Comparison of ENCODE assay signal across 8 mouse cellular contexts in the genomic region with DNA sequence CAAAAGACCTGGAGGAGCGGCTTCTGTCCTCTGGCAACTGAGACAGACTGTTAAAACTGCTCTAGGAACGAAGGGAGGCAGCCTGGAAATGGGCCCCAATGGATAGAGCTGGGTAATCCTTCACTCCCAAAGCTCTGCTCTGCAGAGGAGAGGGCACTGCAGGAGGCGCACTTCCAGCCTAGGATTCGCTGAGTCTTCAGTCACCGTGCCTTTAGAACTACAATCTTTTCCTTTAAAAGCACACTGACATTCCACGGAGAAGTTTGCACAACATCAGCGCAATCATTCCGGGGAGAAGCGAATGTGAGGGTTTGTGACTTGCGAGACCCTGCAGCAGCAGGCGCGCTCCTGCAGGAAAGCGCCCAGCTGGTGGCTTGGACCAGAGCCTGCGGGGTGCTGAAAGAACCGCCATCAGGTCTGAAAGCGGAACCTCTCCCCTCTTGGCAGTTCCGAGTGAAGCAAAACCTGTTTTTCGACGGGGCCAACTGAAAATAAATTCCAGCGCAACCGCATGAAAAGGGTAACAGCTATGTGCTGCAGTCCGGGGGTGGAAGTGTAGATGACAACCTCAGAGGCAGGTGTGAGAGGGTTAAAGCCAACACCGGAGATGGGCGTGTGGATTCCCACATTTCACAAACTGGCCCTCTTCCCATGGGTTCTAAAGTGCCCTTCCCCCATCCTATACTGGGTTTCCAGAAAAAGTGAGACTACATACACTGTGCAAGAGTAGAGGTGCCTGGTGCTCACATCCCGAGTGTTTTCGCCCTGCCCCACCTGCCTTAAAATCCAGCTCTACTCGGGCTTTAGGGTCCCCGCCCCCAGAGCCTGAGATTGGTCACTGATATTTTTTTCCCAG. TPM values are rescaled to one million over a fixed set of nuclear protein-coding genes. Genes with fewer than 3 reads are reported as not detected.
DNase-seq lines count a peak whose midpoint lies in the region; ATAC-seq and TF ChIP-seq lines count a peak whose summit lies in the region.

No protein-coding gene starts in this region.

- H3K4me2 ChIP-seq in limb, embryonic 14.5 days (replicated peaks; ENCODE audit: low read depth, low read length, severe bottlenecking): peak overlapping the region; percentile 63
- H3K4me2 ChIP-seq in midbrain, embryonic 14.5 days (ENCODE audit: low read length): peak overlapping the region; percentile 69
- peak overlapping the region; percentile 68 for H3K4me2 ChIP-seq in stomach, embryonic 15.5 days

- peak; percentile 56 to 61 for DNase-seq in heart, adult 18-20 months
- no peak for DNase-seq in heart, postnatal 25 days (ENCODE audit: low spot score)
- DNase-seq in cerebellum, postnatal 14 days: peak; percentile 66 to 68
- peak; percentile 72 to 73 for DNase-seq in frontal cortex, postnatal 36 days (ENCODE audit: low spot score in 2 of 2)
- peak; percentile 24 for DNase-seq in kidney, adult 11 months
- peak; percentile 47 for DNase-seq in limb, embryonic 14.5 days (ENCODE audit: low spot score)
- peak; percentile 68 for DNase-seq in midbrain, embryonic 14.5 days

- under 1% methylated on average over 28 of the region's 28 CpGs for WGBS in limb, embryonic 14.5 days
- under 1% methylated on average over 28 of the region's 28 CpGs for WGBS in midbrain, embryonic 14.5 days
- WGBS in stomach, embryonic 15.5 days: under 1% methylated on average over 28 of the region's 28 CpGs

- H3K4me3 ChIP-seq in limb, embryonic 14.5 days (replicated peaks; ENCODE audit: low read length): peak overlapping the region; percentile 63
- H3K4me3 ChIP-seq in midbrain, embryonic 14.5 days (replicated peaks; ENCODE audit: low read depth, low read length): peak overlapping the region; percentile 55
- peak overlapping the region; percentile 75 for H3K4me3 ChIP-seq in stomach, embryonic 15.5 days (replicated peaks)

- H3K9me3 ChIP-seq in limb, embryonic 14.5 days (ENCODE audit: control insufficient read depth, low read length): no peaks in the 10 kb centered on the region
- H3K9me3 ChIP-seq in midbrain, embryonic 14.5 days (ENCODE audit: control insufficient read depth, low read length): no peaks in the 10 kb centered on the region
- H3K9me3 ChIP-seq in stomach, embryonic 15.5 days: no peaks in the 10 kb centered on the region

- no peak for ATAC-seq in limb, embryonic 14.5 days (ENCODE audit: low FRiP score, low read depth)
- ATAC-seq in midbrain, embryonic 14.5 days (ENCODE audit: low FRiP score, low TSS enrichment): no peak
- ATAC-seq in stomach, embryonic 15.5 days (ENCODE audit: insufficient read depth, low FRiP score, low read depth): no peak

- H3K27me3 ChIP-seq in limb, embryonic 14.5 days (ENCODE audit: control insufficient read depth, insufficient read depth, low read length): no peaks in the 10 kb centered on the region
- no peaks in the 10 kb centered on the region for H3K27me3 ChIP-seq in midbrain, embryonic 14.5 days (ENCODE audit: control insufficient read depth, insufficient read depth, low read length)
- no peaks in the 10 kb centered on the region for H3K27me3 ChIP-seq in stomach, embryonic 15.5 days (replicated peaks)

- H3K9ac ChIP-seq in limb, embryonic 14.5 days (ENCODE audit: low read depth, low read length, severe bottlenecking): peak overlapping the region; percentile 58
- H3K9ac ChIP-seq in midbrain, embryonic 14.5 days (replicated peaks; ENCODE audit: low read length): peak overlapping the region; percentile 52
- H3K9ac ChIP-seq in stomach, embryonic 15.5 days: peak overlapping the region; percentile 60; the same call in 1 of the 2 replicates

- H3K27ac ChIP-seq in limb, embryonic 14.5 days (replicated peaks; ENCODE audit: low read depth, low read length): 0 out of 2 replicates have a peak overlapping the region, but pooled peaks have one; percentile 19
- peak overlapping the region; percentile 32 for H3K27ac ChIP-seq in midbrain, embryonic 14.5 days (replicated peaks; ENCODE audit: low read depth, low read length)
- H3K27ac ChIP-seq in stomach, embryonic 15.5 days: peak overlapping the region; percentile 78

- H3K4me1 ChIP-seq in limb, embryonic 14.5 days (ENCODE audit: control insufficient read depth, insufficient read depth, low read length): peaks cover 13% of the 10 kb centered on the region; the same call in 1 of the 2 replicates
- H3K4me1 ChIP-seq in midbrain, embryonic 14.5 days (ENCODE audit: control insufficient read depth, insufficient read depth, low read length): peaks cover 23% of the 10 kb centered on the region
- H3K4me1 ChIP-seq in stomach, embryonic 15.5 days: no peaks in the 10 kb centered on the region; the same call in 1 of the 2 replicates

- intact Hi-C loops in heart, postnatal 25 days (cut with DNase I): loop anchor here (5.0 to 10.0 kb wide), 2 partner anchors 138 to 814 kb away; no protein-coding TSS in a partner anchor

- no peak for TF ChIP-seq POLR2A in limb, embryonic 14.5 days (IDR thresholded peaks at IDR 0.05; ENCODE audit: borderline replicate concordance, extremely low read depth, insufficient read depth, insufficient read length)

- H3K36me3 ChIP-seq in limb, embryonic 14.5 days (ENCODE audit: control insufficient read depth, insufficient read depth, low read length): no peaks in the 10 kb centered on the region
- H3K36me3 ChIP-seq in midbrain, embryonic 14.5 days (ENCODE audit: control insufficient read depth, insufficient read depth, low read length): no peaks in the 10 kb centered on the region
- no peaks in the 10 kb centered on the region for H3K36me3 ChIP-seq in stomach, embryonic 15.5 days

RNA-seq across cellular contexts. Expression of a gene that starts 3.4 kb away (rescaled TPM):
- total RNA-seq in heart, adult 18-20 months (2021): 1 to 10 TPM; 2.3 to 3.5 TPM
- 1 to 10 TPM; 2.8 to 4.0 TPM for total RNA-seq in heart, postnatal 25 days (2021)
- polyA plus RNA-seq in limb, embryonic 14.5 days (2012; rRNA removed): 54.8 and 56.0 TPM in 2 replicates
- 52.2 and 63.0 TPM in 2 replicates for polyA plus RNA-seq in limb, embryonic 14.5 days (2014; fragmentation: Nextera tagmentation; extraction: Ambion mirVana)
- polyA plus RNA-seq in midbrain, embryonic 14.5 days (2014; fragmentation: Nextera tagmentation; extraction: Ambion mirVana): 46.0 and 63.1 TPM in 2 replicates
- 43.4 and 45.4 TPM in 2 replicates for polyA plus RNA-seq in stomach, embryonic 15.5 days (2015; fragmentation: Nextera tagmentation; extraction: Ambion mirVana)

Comparison
In these comparisons a context has a peak if more than half of its experiments do, and no peak if none do; other contexts are left out.
1. H3K27ac ChIP-seq: peak in every context shown above with its lines; median percentile 78 in stomach, embryonic 15.5 days; 32 in midbrain, embryonic 14.5 days; 19 in limb, embryonic 14.5 days.